Mouse (Mus musculus) CH12.LX (cell line): ENCODE measurements around the gene Slc30a5. TPM values are rescaled to one million over a fixed set of nuclear protein-coding genes. Genes with fewer than 3 reads are reported as not detected.

Experiments
- DNase-seq: peaks from one replicate; pipeline ENCODE4 v3.0.0-alpha.2; 2013; ENCODE audit errors: extremely low read depth
- H3K27ac ChIP-seq: 2 replicates; pipeline ENCODE4 v1.5.1; 2012; ENCODE audit warnings: low read depth, mild to moderate bottlenecking, control low read depth, moderate library complexity; ENCODE audit not compliant: insufficient read depth
- H3K27me3 ChIP-seq: replicated peaks from 2 replicates; pipeline ENCODE3; 2012; ENCODE audit warnings: inconsistent platforms
- H3K36me3 ChIP-seq, 2 experiments: replicated peaks in 1 of 2; 2 replicates each; pipeline versions ENCODE3 to v1.6.1; 2012; ENCODE audit warnings: inconsistent platforms in 1 of 2, low read length in 1 of 2, mild to moderate bottlenecking in 1 of 2, mixed read lengths in 1 of 2, moderate library complexity in 1 of 2; ENCODE audit not compliant: control insufficient read depth in 1 of 2, insufficient read depth in 1 of 2
- H3K4me1 ChIP-seq, 2 experiments: 2 replicates each; pipeline ENCODE4 v1.6.1; 2012; ENCODE audit warnings: inconsistent platforms in 1 of 2, moderate library complexity in 1 of 2; ENCODE audit not compliant: insufficient read depth in 2 of 2, control insufficient read depth in 1 of 2
- H3K4me2 ChIP-seq: 2 replicates; pipeline ENCODE4 v1.6.1; 2012; ENCODE audit warnings: low read depth, mild to moderate bottlenecking, control low read depth; ENCODE audit not compliant: poor library complexity, insufficient read depth, severe bottlenecking
- H3K4me3 ChIP-seq, 3 experiments: fragments of 150-350 bp in 1 of 3; sonication (generic) in 1 of 3; replicated peaks in 1 of 3; 2 replicates each; pipeline versions ENCODE3 to v1.5.1; 2011 to 2012; ENCODE audit warnings: low read depth in 2 of 3, low read length in 2 of 3, mild to moderate bottlenecking in 2 of 3, moderate library complexity in 2 of 3, control low read depth in 1 of 3, improper control_type of control experiment in 1 of 3, inconsistent platforms in 1 of 3, mixed read lengths in 1 of 3; ENCODE audit not compliant: poor library complexity in 1 of 3
- H3K79me2 ChIP-seq: replicated peaks from 2 replicates; pipeline ENCODE4 v1.6.1; 2012; ENCODE audit warnings: mild to moderate bottlenecking, moderate library complexity; ENCODE audit not compliant: control insufficient read depth, poor library complexity, insufficient read depth, severe bottlenecking; ENCODE audit errors: extremely low read depth
- H3K9ac ChIP-seq: 2 replicates; pipeline ENCODE4 v1.6.1; 2012; ENCODE audit warnings: low read depth, mild to moderate bottlenecking, control low read depth, moderate library complexity; ENCODE audit not compliant: insufficient read depth
- H3K9me3 ChIP-seq: replicated peaks from 2 replicates; pipeline ENCODE3; 2012; ENCODE audit warnings: low read length, inconsistent platforms, mixed read lengths
- CTCF ChIP-seq, 2 experiments: IDR thresholded peaks in 1 of 2; conservative IDR thresholded peaks in 1 of 2; 2 replicates each; pipeline ENCODE4 v1.5.1; 2011 to 2012; ENCODE audit warnings: low read depth in 2 of 2, low read length in 2 of 2, improper control_type of control experiment in 1 of 2, inconsistent platforms in 1 of 2, mild to moderate bottlenecking in 1 of 2, moderate library complexity in 1 of 2
- ELF1 ChIP-seq: IDR thresholded peaks from 2 replicates; pipeline ENCODE4 v1.6.1; 2014; ENCODE audit warnings: low read depth, mild to moderate bottlenecking, inconsistent platforms, low read length, improper control_type of control experiment
- EP300 ChIP-seq: IDR thresholded peaks from 2 replicates; pipeline ENCODE4 v1.6.1; 2011; ENCODE audit warnings: low read length, improper control_type of control experiment
- ETS1 ChIP-seq: conservative IDR thresholded peaks from 2 replicates; pipeline ENCODE4 v1.6.1; 2012; ENCODE audit warnings: low read depth, mild to moderate bottlenecking, inconsistent platforms, low read length, improper control_type of control experiment, moderate library complexity
- GABPA ChIP-seq: IDR thresholded peaks from 2 replicates; pipeline ENCODE4 v1.6.1; 2012; ENCODE audit warnings: low read depth, low read length, improper control_type of control experiment, inconsistent platforms; ENCODE audit not compliant: insufficient replicate concordance
- KAT2A ChIP-seq: IDR thresholded peaks from 2 replicates; pipeline ENCODE4 v1.6.1; 2012; ENCODE audit warnings: low read length, improper control_type of control experiment, inconsistent platforms; ENCODE audit not compliant: insufficient replicate concordance
- MAZ ChIP-seq: IDR thresholded peaks from 2 replicates; pipeline ENCODE4 v1.6.1; 2012; ENCODE audit warnings: low read depth, mild to moderate bottlenecking, inconsistent platforms, low read length, improper control_type of control experiment, moderate library complexity
- MXI1 ChIP-seq: IDR thresholded peaks from 2 replicates; pipeline ENCODE4 v1.6.1; 2011; ENCODE audit warnings: mild to moderate bottlenecking, low read depth, low read length, improper control_type of control experiment
- NRF1 ChIP-seq: IDR thresholded peaks from 2 replicates; pipeline ENCODE4 v1.6.1; 2014; ENCODE audit warnings: low read depth, mild to moderate bottlenecking, inconsistent platforms, low read length, improper control_type of control experiment, moderate library complexity
- POLR2AphosphoS2 ChIP-seq: IDR thresholded peaks from 2 replicates; pipeline ENCODE4 v1.6.1; 2011; ENCODE audit warnings: low read depth, low read length, improper control_type of control experiment
- SIN3A ChIP-seq: IDR thresholded peaks from 2 replicates; pipeline ENCODE4 v1.6.1; 2012; ENCODE audit warnings: low read length, improper control_type of control experiment, inconsistent platforms
- TCF12 ChIP-seq: IDR thresholded peaks from 2 replicates; pipeline ENCODE4 v1.6.1; 2014; ENCODE audit warnings: low read depth, mild to moderate bottlenecking, inconsistent platforms, low read length, improper control_type of control experiment
- UBTF ChIP-seq: IDR thresholded peaks from 2 replicates; pipeline ENCODE4 v1.6.1; 2012; ENCODE audit warnings: low read depth, mild to moderate bottlenecking, inconsistent platforms, low read length, improper control_type of control experiment, moderate library complexity
- USF2 ChIP-seq: conservative IDR thresholded peaks from 2 replicates; pipeline ENCODE4 v1.6.1; 2011; ENCODE audit warnings: low read depth, low read length, improper control_type of control experiment
- ZC3H11A ChIP-seq: IDR thresholded peaks from 2 replicates; pipeline ENCODE4 v1.6.1; 2012; ENCODE audit warnings: low read depth, mild to moderate bottlenecking, inconsistent platforms, low read length, improper control_type of control experiment
- ZNF384 ChIP-seq: IDR thresholded peaks from 2 replicates; pipeline ENCODE4 v1.6.1; 2012; ENCODE audit warnings: low read depth, low read length, improper control_type of control experiment, inconsistent platforms
- dilution Hi-C: fragments of 300-500 bp; cut with MboI; formaldehyde crosslinking; loops from 2 replicates; pipeline ENCODE4 v1.14.3; 2020; ENCODE audit warnings: low sequenced_read_pairs; ENCODE audit not compliant: extremely low pct_unique_long_range_greater_than_20kb, extremely low pct_ligation_motif_present
- in situ Hi-C: fragments of 300-500 bp; cut with MboI; formaldehyde crosslinking; loops from 3 replicates; pipeline ENCODE4 v1.14.3; 2019; ENCODE audit warnings: low sequenced_read_pairs, low pct_ligation_motif_present, low pct_unique_long_range_greater_than_20kb, mixed read lengths
- polyA plus RNA-seq: library from polyadenylated mRNA; unstranded; fragments of >175 nt; gene quantifications from 2 replicates; pipeline ENCODE4 v1.2.1, GENCODE M21; 2012; ENCODE audit warnings: low read depth; ENCODE audit not compliant: insufficient read length
- total RNA-seq, 2 experiments: library from RNA; depleted of rRNA; stranded (reverse); fragments of 300-350 nt in 1 of 2; fragments of >200 nt in 1 of 2; gene quantifications; 2 replicates each; pipeline ENCODE4 v1.2.3; 2012 to 2014

Slc30a5 gene
- total and polyA plus RNA-seq, 3 experiments, result 54.4 to 99.9 (median 65.9) TPM

GRCm38 (mm10) chr13:100754186-100754585 lies 79.0 kb downstream of the Slc30a5 start:
- Histone ChIP-seq H3K27ac (no peak overlapping the region), H3K9me3 (no peaks in the 10 kb centered on the region), H3K79me2 (no peaks in the 10 kb centered on the region), H3K36me3 (peaks cover 0 to 11% of the 10 kb centered on the region in 2 experiments), H3K27me3 (no peaks in the 10 kb centered on the region), H3K4me1 (peaks cover 3 to 15% of the 10 kb centered on the region in 2 experiments; a peak in 2 of 4 replicates), H3K4me2 (no peak overlapping the region), H3K9ac (no peak overlapping the region), H3K4me3 (no peak overlapping the region)
- dilution Hi-C loops, result no loop called here
- DNase-seq, result no peak
- in situ Hi-C loops, result no loop called here
- no peak for TF ChIP-seq ETS1
- TF ChIP-seq POLR2AphosphoS2, result no peak
- no peak for TF ChIP-seq TCF12
- TF ChIP-seq UBTF, result no peak
- no peak for TF ChIP-seq SIN3A

GRCm38 (mm10) chr13:100753011-100753410 lies 80.2 kb downstream of the Slc30a5 start:
- Histone ChIP-seq H3K27ac (no peak overlapping the region), H3K4me2 (no peak overlapping the region), H3K9me3 (no peaks in the 10 kb centered on the region), H3K79me2 (no peaks in the 10 kb centered on the region), H3K9ac (no peak overlapping the region), H3K4me3 (no peak overlapping the region), H3K4me1 (peaks cover 3 to 15% of the 10 kb centered on the region in 2 experiments; a peak in 2 of 4 replicates), H3K27me3 (no peaks in the 10 kb centered on the region), H3K36me3 (peaks cover 0 to 5% of the 10 kb centered on the region in 2 experiments)
- DNase-seq, result no peak
- in situ Hi-C loops (no loop called here), dilution Hi-C loops (no loop called here)
- TF ChIP-seq EP300 (no peak), TCF12 (no peak), CTCF (conservative IDR thresholded peaks at IDR 0.05 in 1 of 2, IDR thresholded peaks at IDR 0.05 in 1 of 2; ENCODE audit: low read depth in 2 of 2, low read length in 2 of 2) (no peak), NRF1 (no peak), USF2 (no peak), MXI1 (no peak), GABPA (no peak), ZNF384 (no peak), POLR2AphosphoS2 (no peak), MAZ (no peak), ELF1 (no peak), ZC3H11A (no peak), KAT2A (no peak)

Other genes with a start within 250 kb of the Slc30a5 start
- gene Marveld2, start 216.5 kb downstream of the Slc30a5 start, total RNA-seq (2012; rRNA removed), result 1.9 and 2.1 TPM in 2 replicates
- gene Marveld2, start 216.5 kb downstream of the Slc30a5 start, total RNA-seq (2014; rRNA removed), result 0.13 TPM in 1 of 2 replicates, not detected in the other
- gene Marveld2, start 216.5 kb downstream of the Slc30a5 start, polyA plus RNA-seq, result 0.12 and 0.27 TPM in 2 replicates
- 179 and 210 TPM in 2 replicates for gene Ak6, start 182.4 kb downstream of the Slc30a5 start, total RNA-seq (2012; rRNA removed)
- gene Ak6, start 182.4 kb downstream of the Slc30a5 start, total RNA-seq (2014; rRNA removed), result 476 and 500 TPM in 2 replicates
- gene Ak6, start 182.4 kb downstream of the Slc30a5 start, polyA plus RNA-seq, result 238 and 246 TPM in 2 replicates
- gene Rad17, start 182.4 kb downstream of the Slc30a5 start, total RNA-seq (2012; rRNA removed), result 19.8 and 23.9 TPM in 2 replicates
- 47.8 and 54.4 TPM in 2 replicates for gene Rad17, start 182.4 kb downstream of the Slc30a5 start, total RNA-seq (2014; rRNA removed)
- 19.8 and 22.3 TPM in 2 replicates for gene Rad17, start 182.4 kb downstream of the Slc30a5 start, polyA plus RNA-seq
- 4.4 and 7.2 TPM in 2 replicates for gene Taf9, start 181.8 kb downstream of the Slc30a5 start, total RNA-seq (2012; rRNA removed)
- 14.3 and 14.8 TPM in 2 replicates for gene Taf9, start 181.8 kb downstream of the Slc30a5 start, total RNA-seq (2014; rRNA removed)
- gene Taf9, start 181.8 kb downstream of the Slc30a5 start, polyA plus RNA-seq, result 9.7 and 14.9 TPM in 2 replicates
- 0.59 TPM in 2 replicates for gene Ccdc125, start 163.7 kb downstream of the Slc30a5 start, total RNA-seq (2012; rRNA removed)
- gene Ccdc125, start 163.7 kb downstream of the Slc30a5 start, total RNA-seq (2014; rRNA removed), result not detected in 2 replicates
- gene Ccdc125, start 163.7 kb downstream of the Slc30a5 start, polyA plus RNA-seq, result 0.13 TPM in 1 of 2 replicates, not detected in the other
- 29.4 and 42.6 TPM in 2 replicates for gene Cdk7, start 102.5 kb downstream of the Slc30a5 start, total RNA-seq (2012; rRNA removed)
- 47.8 and 53.6 TPM in 2 replicates for gene Cdk7, start 102.5 kb downstream of the Slc30a5 start, total RNA-seq (2014; rRNA removed)
- gene Cdk7, start 102.5 kb downstream of the Slc30a5 start, polyA plus RNA-seq, result 56.9 and 57.4 TPM in 2 replicates
- gene Mrps36, start 88.8 kb downstream of the Slc30a5 start, total RNA-seq (2012; rRNA removed), result 70.0 and 86.0 TPM in 2 replicates
- gene Mrps36, start 88.8 kb downstream of the Slc30a5 start, total RNA-seq (2014; rRNA removed), result 78.3 and 89.3 TPM in 2 replicates
- gene Mrps36, start 88.8 kb downstream of the Slc30a5 start, polyA plus RNA-seq, result 83.7 and 94.0 TPM in 2 replicates
- 23.7 and 30.2 TPM in 2 replicates for gene Cenph, start 57.5 kb downstream of the Slc30a5 start, total RNA-seq (2012; rRNA removed)
- gene Cenph, start 57.5 kb downstream of the Slc30a5 start, total RNA-seq (2014; rRNA removed), result 49.3 and 54.2 TPM in 2 replicates
- gene Cenph, start 57.5 kb downstream of the Slc30a5 start, polyA plus RNA-seq, result 49.1 and 50.8 TPM in 2 replicates
- 172 and 199 TPM in 2 replicates for gene Ccnb1, start 46.9 kb downstream of the Slc30a5 start, total RNA-seq (2012; rRNA removed)
- gene Ccnb1, start 46.9 kb downstream of the Slc30a5 start, total RNA-seq (2014; rRNA removed), result 416 and 456 TPM in 2 replicates
- gene Ccnb1, start 46.9 kb downstream of the Slc30a5 start, polyA plus RNA-seq, result 243 and 337 TPM in 2 replicates